Mouse (Mus musculus) E14TG2a.4 (cell line): Measurements from ENCODE around the gene Klf1.

ENCODE experiments used
- CTCF ChIP-seq: conservative IDR thresholded peaks from 2 replicates; pipeline ENCODE4 v1.5.1; 2014; ENCODE audit warnings: low read length
- NANOG ChIP-seq: IDR thresholded peaks from 2 replicates; pipeline ENCODE4 v1.6.1; 2014; ENCODE audit warnings: borderline replicate concordance, low read length, mixed read lengths

DNA sequence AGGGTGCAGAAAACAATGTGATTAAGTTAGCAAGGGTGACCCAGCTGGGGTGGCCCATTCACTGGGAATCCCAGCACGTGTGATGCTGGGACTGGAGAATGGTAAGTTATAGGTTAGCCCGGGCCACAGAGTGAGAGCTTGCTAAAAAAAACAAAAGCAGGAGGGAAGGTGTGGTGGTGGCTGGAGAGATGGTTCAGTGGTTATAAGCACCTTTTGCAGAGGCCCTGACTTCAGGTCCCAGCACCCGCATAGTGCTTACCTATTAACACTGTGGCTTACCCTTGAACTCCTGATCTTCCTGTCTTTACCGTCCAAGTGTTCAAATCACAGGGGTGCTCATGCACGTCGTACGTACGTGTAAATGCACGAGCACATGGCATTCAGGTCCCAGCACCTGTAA, 5.3 kb downstream of the Klf1 start:
- TF ChIP-seq CTCF: no peak
- no peak for TF ChIP-seq NANOG
